Mouse (Mus musculus): ENCODE results near the gene Tmbim7. TPM values are rescaled to one million over a fixed set of nuclear protein-coding genes. Genes with fewer than 3 reads are reported as not detected.
"Not testable (repeated sequence)": the region's sequence is repeated elsewhere in the genome, so short reads cannot be mapped to it uniquely, and the experiment has no call there.

Gene Tmbim7
- polyA plus RNA-seq (2015; fragmentation: Nextera tagmentation; extraction: Ambion mirVana) = not detected in 2 replicates

GRCm38 (mm10) chr5:3650881-3651280 lies at the start of gene Tmbim7:
TSS of gene Tmbim7 (plus strand) at chr5:3651181.
- Histone ChIP-seq H3K9ac (ENCODE audit: low read length) (no peak within 1 kb of the TSS), H3K36me3 (ENCODE audit: control insufficient read depth, insufficient read depth, low read length) (no peaks in the 10 kb centered on the region), H3K27ac (replicated peaks) (no peak within 1 kb of the TSS), H3K4me3 (ENCODE audit: low read depth, low read length) (no peak within 1 kb of the TSS), H3K9me3 (ENCODE audit: control insufficient read depth, low read length) (no peaks in the 10 kb centered on the region), H3K4me1 (replicated peaks; ENCODE audit: control insufficient read depth, insufficient read depth) (no peaks in the 10 kb centered on the region), H3K27me3 (ENCODE audit: control insufficient read depth, insufficient read depth, low read length) (no peaks in the 10 kb centered on the region), H3K4me2 (replicated peaks; ENCODE audit: low read depth) (no peak within 1 kb of the TSS)
- WGBS = 80% methylated on average over 6 of the region's 6 CpGs
- DNase-seq (ENCODE audit: low spot score) = no peak
- TF ChIP-seq EP300 (optimal IDR thresholded peaks at IDR 0.05) (no peak), CTCF (IDR thresholded peaks at IDR 0.05; ENCODE audit: low read depth) (no peak)
- ATAC-seq (ENCODE audit: low FRiP score, low TSS enrichment) = no peak

GRCm38 (mm10) chr5:3607114-3607513 lies 43.9 kb upstream of the Tmbim7 start:
- no peaks in the 10 kb centered on the region for H3K4me1 ChIP-seq (replicated peaks; ENCODE audit: control insufficient read depth, insufficient read depth)
- 91% methylated on average over 9 of the region's 9 CpGs for WGBS
- no peak overlapping the region for H3K4me2 ChIP-seq (replicated peaks; ENCODE audit: low read depth)
- ATAC-seq (ENCODE audit: low FRiP score, low TSS enrichment) (no peak), DNase-seq (ENCODE audit: low spot score) (no peak)
- no peaks in the 10 kb centered on the region for H3K27me3 ChIP-seq (ENCODE audit: control insufficient read depth, insufficient read depth, low read length)
- H3K4me3 ChIP-seq (ENCODE audit: low read depth, low read length) = no peak overlapping the region
- no peak overlapping the region for H3K9ac ChIP-seq (ENCODE audit: low read length)
- TF ChIP-seq CTCF (IDR thresholded peaks at IDR 0.05; ENCODE audit: low read depth) (no peak), EP300 (optimal IDR thresholded peaks at IDR 0.05) (no peak)
- H3K36me3 ChIP-seq (ENCODE audit: control insufficient read depth, insufficient read depth, low read length) = peaks cover 4% of the 10 kb centered on the region
- no peak overlapping the region for H3K27ac ChIP-seq (replicated peaks)
- no peaks in the 10 kb centered on the region for H3K9me3 ChIP-seq (ENCODE audit: control insufficient read depth, low read length)

- Histone ChIP-seq H3K4me1 (replicated peaks; ENCODE audit: control insufficient read depth, insufficient read depth) (no peaks in the 10 kb centered on the region), H3K27ac (replicated peaks) (no peak overlapping the region), H3K27me3 (ENCODE audit: control insufficient read depth, insufficient read depth, low read length) (no peaks in the 10 kb centered on the region), H3K4me3 (ENCODE audit: low read depth, low read length) (no peak overlapping the region), H3K4me2 (replicated peaks; ENCODE audit: low read depth) (no peak overlapping the region), H3K9me3 (ENCODE audit: control insufficient read depth, low read length) (no peaks in the 10 kb centered on the region), H3K9ac (ENCODE audit: low read length) (no peak overlapping the region), H3K36me3 (ENCODE audit: control insufficient read depth, insufficient read depth, low read length) (peaks cover 4% of the 10 kb centered on the region)
- DNase-seq (ENCODE audit: low spot score) = no peak
- 95% methylated on average over 7 of the region's 7 CpGs for WGBS
- TF ChIP-seq CTCF (IDR thresholded peaks at IDR 0.05; ENCODE audit: low read depth) = no peak
- TF ChIP-seq EP300 (optimal IDR thresholded peaks at IDR 0.05) = no peak
- ATAC-seq (ENCODE audit: low FRiP score, low TSS enrichment) = no peak
Observed at GRCm38 (mm10) chr5:3609241-3609640, 41.7 kb upstream of the Tmbim7 start.

GRCm38 (mm10) chr5:3611835-3612234 lies 39.1 kb upstream of the Tmbim7 start:
- not testable (repeated sequence) for DNase-seq (ENCODE audit: low spot score); H3K36me3 ChIP-seq (ENCODE audit: control insufficient read depth, insufficient read depth, low read length); H3K4me3 ChIP-seq (ENCODE audit: low read depth, low read length); H3K27ac ChIP-seq (replicated peaks); H3K9me3 ChIP-seq (ENCODE audit: control insufficient read depth, low read length); H3K4me2 ChIP-seq (replicated peaks; ENCODE audit: low read depth); H3K27me3 ChIP-seq (ENCODE audit: control insufficient read depth, insufficient read depth, low read length); H3K9ac ChIP-seq (ENCODE audit: low read length); ATAC-seq (ENCODE audit: low FRiP score, low TSS enrichment); H3K4me1 ChIP-seq (replicated peaks; ENCODE audit: control insufficient read depth, insufficient read depth)
- 94% methylated on average over 2 of the region's 2 CpGs for WGBS

- TF ChIP-seq EP300 (optimal IDR thresholded peaks at IDR 0.05) (no peak), CTCF (IDR thresholded peaks at IDR 0.05; ENCODE audit: low read depth) (no peak)
- WGBS = 88% methylated on average over 7 of the region's 7 CpGs
Observed at GRCm38 (mm10) chr5:3620486-3620885, 30.5 kb upstream of the Tmbim7 start.

GRCm38 (mm10) chr5:3630055-3630454 lies 20.9 kb upstream of the Tmbim7 start:
- no peak overlapping the region for H3K9ac ChIP-seq (ENCODE audit: low read length)
- WGBS = 85% methylated on average over 5 of the region's 5 CpGs
- no peaks in the 10 kb centered on the region for H3K4me1 ChIP-seq (replicated peaks; ENCODE audit: control insufficient read depth, insufficient read depth)
- peaks cover under 1% of the 10 kb centered on the region; the same call in 1 of the 2 replicates for H3K36me3 ChIP-seq (ENCODE audit: control insufficient read depth, insufficient read depth, low read length)
- H3K9me3 ChIP-seq (ENCODE audit: control insufficient read depth, low read length) = no peaks in the 10 kb centered on the region
- no peak overlapping the region for H3K27ac ChIP-seq (replicated peaks)
- no peaks in the 10 kb centered on the region for H3K27me3 ChIP-seq (ENCODE audit: control insufficient read depth, insufficient read depth, low read length)
- TF ChIP-seq EP300 (optimal IDR thresholded peaks at IDR 0.05) (no peak), CTCF (IDR thresholded peaks at IDR 0.05; ENCODE audit: low read depth) (no peak)
- ATAC-seq (ENCODE audit: low FRiP score, low TSS enrichment) = no peak
- no peak overlapping the region for H3K4me3 ChIP-seq (ENCODE audit: low read depth, low read length)
- no peak overlapping the region for H3K4me2 ChIP-seq (replicated peaks; ENCODE audit: low read depth)
- DNase-seq (ENCODE audit: low spot score) = no peak

More at GRCm38 (mm10) chr5:3620486-3620885, 30.5 kb upstream of the Tmbim7 start:
- no peak overlapping the region for H3K4me3 ChIP-seq (ENCODE audit: low read depth, low read length)
- H3K4me1 ChIP-seq (replicated peaks; ENCODE audit: control insufficient read depth, insufficient read depth) = no peaks in the 10 kb centered on the region
- no peaks in the 10 kb centered on the region for H3K9me3 ChIP-seq (ENCODE audit: control insufficient read depth, low read length)
- H3K27me3 ChIP-seq (ENCODE audit: control insufficient read depth, insufficient read depth, low read length) = no peaks in the 10 kb centered on the region
- H3K9ac ChIP-seq (ENCODE audit: low read length) = no peak overlapping the region
- ATAC-seq (ENCODE audit: low FRiP score, low TSS enrichment) = no peak
- peaks cover 10% of the 10 kb centered on the region for H3K36me3 ChIP-seq (ENCODE audit: control insufficient read depth, insufficient read depth, low read length)
- H3K27ac ChIP-seq (replicated peaks) = no peak overlapping the region
- DNase-seq (ENCODE audit: low spot score) = no peak
- no peak overlapping the region for H3K4me2 ChIP-seq (replicated peaks; ENCODE audit: low read depth)
